Mouse (Mus musculus) spleen, postnatal 14 days (tissue): ENCODE measurements at regions not wholly inside any gene's neighbourhood (a gene's known extent, or its start where the extent isn't known, plus 50 kb on each side); places are given as distances from the start of the nearest gene placed in this dataset.
A peak's percentile ranks its signal among the peaks of the same experiment; 100 is the strongest.
"Not testable (repeated sequence)": the region's sequence is repeated elsewhere in the genome, so short reads cannot be mapped to it uniquely, and the experiment has no call there.

Source experiments
- DNase-seq, 2 experiments: peaks; one replicate each; pipeline ENCODE4 v3.0.0; 2021 to 2022; ENCODE audit warnings: low spot score in 2 of 2

DNA sequence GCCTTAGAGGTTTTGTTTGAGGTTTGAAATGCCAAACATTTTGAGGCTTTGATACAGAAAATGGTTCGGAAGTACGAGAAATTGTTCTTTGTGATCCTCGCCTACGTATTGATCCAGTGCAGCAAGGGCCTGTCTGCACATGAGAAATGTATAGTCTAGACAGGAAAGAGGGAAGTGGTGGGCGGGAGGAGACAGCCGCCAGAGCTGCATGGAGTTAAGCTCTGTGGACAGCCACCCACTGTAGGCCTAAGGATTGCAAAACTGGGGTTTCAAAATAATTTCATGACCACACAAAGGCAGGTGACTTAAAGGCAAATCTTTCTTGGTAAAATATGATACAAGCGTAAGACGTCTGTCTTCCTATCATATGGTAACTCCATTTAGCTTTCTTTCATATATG lies 178.4 kb downstream of the Csl start:
- DNase-seq, result no peak

DNA sequence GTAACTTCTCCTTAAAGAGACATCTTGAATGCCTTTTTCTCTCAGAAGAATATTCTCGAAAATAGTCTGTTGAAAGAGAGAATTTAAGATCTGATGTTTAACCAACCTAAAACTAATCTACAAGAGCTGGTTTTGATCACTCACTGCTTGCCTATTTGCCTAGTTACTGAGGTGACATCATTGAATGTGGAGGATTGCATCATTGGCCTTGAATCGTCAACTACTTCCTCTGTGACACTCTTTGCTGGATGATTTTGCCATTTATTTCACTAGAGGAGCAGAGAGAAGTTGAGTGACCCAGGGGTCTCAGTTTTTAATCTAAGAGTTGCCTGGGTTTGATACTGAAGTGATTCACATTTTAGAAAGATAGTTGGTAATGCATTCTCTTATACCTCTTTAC lies 174.6 kb downstream of the Csl start:
- DNase-seq, result no peak

DNA sequence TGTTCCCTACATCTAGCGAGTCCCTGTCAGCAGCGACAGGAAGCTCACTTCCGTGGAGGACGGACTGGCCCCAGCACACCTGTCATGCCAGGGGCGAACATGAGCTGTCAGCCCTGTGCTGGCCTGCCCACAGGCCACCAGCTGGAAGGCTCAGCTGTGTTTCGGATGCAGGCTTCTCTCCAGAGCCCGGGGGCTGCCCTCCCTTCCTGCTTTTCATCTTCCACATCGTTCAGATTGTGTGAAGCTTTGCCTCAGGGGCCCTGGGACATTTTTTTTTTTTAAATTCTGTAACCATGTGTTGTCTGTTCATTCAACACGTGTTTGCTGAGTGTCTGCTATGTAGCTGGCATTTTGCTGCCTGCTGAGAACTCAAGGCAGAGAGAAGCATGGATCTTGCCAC lies 167.2 kb downstream of the Csl start:
- no peak for DNase-seq

DNA sequence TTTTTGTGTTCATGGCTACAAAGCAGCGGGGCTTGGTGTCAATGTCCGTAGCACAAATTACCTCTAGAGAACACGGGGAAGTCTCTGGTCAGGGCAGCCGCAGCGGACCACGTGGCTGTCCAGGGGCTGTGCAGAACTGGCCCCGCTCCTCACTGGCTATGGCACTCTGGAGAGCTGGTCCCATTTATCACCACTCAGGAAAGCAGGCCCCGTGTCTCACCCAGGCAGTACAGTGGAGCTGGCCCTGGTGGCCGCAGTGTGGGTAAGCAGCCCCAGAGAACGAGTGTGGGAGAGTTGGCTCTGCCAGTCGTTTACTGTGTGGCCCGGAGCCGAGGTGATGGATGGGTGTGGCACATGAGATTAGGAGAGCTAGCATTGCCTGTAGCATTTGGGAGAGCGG lies 163.8 kb downstream of the Csl start:
- DNase-seq, result no peak

GRCm38 (mm10) chr10:99599142-99600120 lies 160.0 kb downstream of the Csl start:
- DNase-seq, result not testable (repeated sequence)

- no peak for DNase-seq
Observed at GRCm38 (mm10) chr10:99602331-99602730, 157.1 kb downstream of the Csl start.

- DNase-seq, result no peak
Observed at GRCm38 (mm10) chr10:99604172-99604571, 155.3 kb downstream of the Csl start.

DNA sequence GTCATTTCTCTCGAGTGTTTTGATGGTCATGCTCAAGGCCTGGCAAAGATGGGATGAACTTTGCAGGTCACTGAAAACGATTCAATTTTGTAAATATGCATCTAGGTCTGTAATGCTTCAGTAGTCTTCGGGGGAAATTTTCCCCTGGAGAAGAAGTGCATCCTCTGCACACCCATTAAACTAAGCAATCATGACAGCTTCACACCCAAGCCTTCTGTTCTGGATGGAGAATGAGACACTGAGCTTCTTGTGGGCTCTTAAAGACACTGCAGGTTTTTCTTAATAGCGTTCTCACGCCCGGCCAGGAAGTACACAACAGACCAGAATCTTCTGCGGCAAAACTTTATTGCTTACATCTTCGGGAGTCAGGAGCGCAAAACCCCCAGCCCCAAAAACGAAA lies 151.0 kb downstream of the Csl start:
- DNase-seq, result no peak

- no peak for DNase-seq
Observed at GRCm38 (mm10) chr10:99609420-99609819, 150.0 kb downstream of the Csl start.

- DNase-seq, result no peak
Observed at GRCm38 (mm10) chr10:99610890-99611289, 148.6 kb downstream of the Csl start.

GRCm38 (mm10) chr10:99614392-99615249 lies 144.8 kb downstream of the Csl start:
- no peak for DNase-seq

- DNase-seq, result no peak
Observed at GRCm38 (mm10) chr10:99615371-99615770, 144.1 kb downstream of the Csl start.

GRCm38 (mm10) chr10:99615779-99616178 lies 143.7 kb downstream of the Csl start:
- peak; percentile 52 to 76 for DNase-seq

DNA sequence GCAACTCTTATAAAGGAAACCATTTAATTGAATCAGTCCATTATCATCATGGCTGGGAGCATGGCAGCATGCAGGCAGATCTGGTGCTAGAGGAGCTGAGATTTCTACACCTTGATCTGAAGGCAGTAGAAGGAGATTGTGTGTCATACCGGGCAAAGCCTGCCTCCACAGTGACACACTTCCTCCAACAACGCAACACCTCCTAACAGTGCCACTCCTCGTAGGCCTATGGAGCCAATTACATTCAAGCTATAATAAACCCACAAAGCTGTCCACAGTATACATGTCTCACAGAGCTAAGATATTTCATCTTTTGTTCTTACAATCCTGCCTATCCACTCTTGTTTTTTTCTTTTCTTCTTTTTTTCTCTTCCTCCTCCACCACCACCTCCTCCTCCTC lies 141.8 kb downstream of the Csl start:
- DNase-seq, result no peak

DNA sequence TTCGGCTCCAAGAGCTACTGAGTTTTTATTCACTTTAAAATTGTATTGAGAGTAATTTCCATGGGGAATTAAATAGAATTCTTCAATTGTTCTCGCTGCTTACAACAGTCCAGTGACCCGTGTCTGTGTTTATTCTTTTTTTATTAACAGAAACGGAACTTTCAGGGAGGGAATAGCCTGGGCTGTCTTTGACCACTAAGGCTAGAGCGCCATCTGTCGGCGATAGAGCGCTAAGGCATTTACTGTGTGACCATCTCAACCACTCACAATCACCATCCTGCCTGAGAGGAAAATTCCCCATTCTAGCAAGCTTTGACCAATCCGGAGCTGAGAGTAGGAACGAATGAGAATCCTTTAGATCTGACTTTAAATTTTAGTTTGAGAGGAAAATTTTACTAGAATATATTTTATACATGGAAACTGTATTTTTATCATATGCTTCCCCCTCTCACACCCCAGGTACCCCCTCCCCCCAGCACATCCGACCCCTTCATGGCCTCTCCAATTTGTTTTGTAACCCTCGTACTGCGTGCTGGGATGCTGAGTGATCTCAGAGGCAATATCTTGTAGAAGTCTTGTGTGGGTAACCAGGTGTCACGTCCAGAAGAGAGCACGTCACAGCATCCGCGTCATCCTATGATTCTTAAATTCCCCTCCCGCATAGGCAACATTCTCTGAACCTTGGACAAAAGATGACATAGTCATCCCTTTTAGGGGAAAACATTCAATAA lies 139.9 kb downstream of the Csl start:
- peak; percentile 15 to 44 for DNase-seq

DNA sequence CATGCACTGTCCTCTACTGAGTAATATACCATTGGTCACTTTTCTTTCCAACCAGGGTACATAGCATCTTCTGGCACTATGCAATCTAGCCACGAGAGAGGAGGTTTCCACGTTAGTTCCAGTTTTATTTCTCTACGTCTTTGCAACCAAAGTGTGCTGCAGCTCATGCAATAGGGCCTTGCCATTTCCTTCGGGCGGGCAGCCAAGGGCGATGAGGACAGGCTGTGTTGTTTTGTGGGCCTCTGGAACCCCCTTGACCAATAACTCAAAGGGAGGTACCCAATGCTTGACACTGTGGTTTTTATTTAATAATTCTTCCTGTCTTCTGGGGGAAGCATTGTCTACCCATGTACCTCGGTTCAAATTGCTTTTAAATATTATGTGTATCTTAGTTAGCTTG lies 139.0 kb downstream of the Csl start:
- no peak for DNase-seq

- no peak for DNase-seq
Observed at GRCm38 (mm10) chr10:99627355-99627754, 132.1 kb downstream of the Csl start.

DNA sequence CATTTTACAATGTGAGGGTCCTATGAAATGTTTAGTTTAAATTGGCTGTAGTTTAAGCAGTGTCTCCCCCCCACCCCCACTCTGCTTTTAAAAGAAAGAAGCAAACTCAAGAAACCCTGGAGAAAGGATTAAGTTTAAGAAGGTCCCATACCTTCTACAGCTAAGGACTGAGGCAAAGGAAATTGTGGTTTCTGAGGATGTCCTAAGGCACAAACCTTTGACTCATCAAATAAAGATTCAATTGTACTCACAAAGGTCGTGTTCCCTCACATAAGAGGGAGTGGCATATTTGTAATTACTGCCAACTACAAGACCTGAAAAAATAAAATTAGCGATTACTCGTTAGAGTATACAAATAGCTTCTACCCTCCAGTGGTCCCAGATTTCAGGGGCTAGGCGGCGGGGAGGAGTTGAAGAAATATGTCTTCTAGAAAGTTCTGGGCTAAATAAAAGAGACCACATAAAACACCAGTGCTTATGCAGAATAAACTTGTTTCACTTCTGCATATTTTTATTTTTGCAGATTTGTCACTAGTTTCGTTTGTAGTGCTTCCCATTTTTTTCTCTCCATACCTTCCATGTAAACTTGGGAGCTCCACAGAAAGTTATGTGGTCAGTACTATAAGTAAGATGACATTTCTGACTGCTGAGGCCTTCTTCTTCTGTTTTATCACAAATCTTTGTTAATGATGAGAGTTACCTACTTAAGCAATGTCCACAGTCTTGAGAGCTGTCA lies 127.0 kb downstream of the Csl start:
- DNase-seq, result no peak

DNA sequence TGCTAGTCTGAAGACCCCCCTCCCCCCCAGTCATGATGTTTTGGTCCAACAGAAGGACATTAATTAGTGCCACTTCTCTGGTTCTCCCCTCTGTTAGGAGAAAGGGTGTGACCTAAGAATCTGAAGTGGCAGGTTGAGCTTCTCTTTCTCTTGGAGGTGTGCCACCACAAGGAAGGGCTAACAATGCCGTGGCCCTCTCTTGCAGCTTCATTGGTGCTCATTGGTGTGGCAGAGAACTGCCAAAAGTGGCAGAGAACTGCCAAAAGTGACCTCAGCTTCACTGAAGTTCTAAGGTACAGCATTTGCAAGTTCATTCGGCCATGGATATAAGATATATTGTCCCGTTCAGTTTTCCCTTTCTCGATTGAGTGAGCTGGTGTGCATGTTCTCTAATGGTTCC lies 123.7 kb downstream of the Csl start:
- DNase-seq, result no peak

GRCm38 (mm10) chr10:99639022-99639421 lies 120.4 kb downstream of the Csl start:
- no peak for DNase-seq

DNA sequence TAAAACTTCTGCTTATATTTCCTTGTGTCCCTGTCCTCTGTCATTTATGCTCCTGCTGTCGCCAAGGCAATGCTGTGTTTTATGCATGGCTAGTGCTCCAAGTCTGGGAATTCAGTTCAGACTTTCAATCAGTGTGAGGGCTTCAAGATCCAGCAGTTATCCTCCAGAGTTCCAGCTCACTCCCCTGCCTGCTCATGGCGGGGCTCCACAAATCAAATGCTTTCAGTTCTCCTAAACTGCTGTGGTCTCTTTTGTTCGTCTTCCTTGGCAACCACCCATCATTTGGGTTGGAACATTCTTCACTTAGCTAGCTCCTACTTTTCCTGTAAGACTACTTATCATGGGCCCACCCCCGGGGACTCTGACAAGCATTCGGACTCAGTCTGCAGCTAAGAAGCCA lies 120.0 kb downstream of the Csl start:
- no peak for DNase-seq
